Mouse (Mus musculus) R1 (cell line): Measurements from ENCODE around the gene Eps8l1.
"Not testable (repeated sequence)": the region's sequence is repeated elsewhere in the genome, so short reads cannot be mapped to it uniquely, and the experiment has no call there.

Source experiments
- DNase-seq: peaks from one replicate; pipeline ENCODE4 v3.0.0-alpha.2; 2018; ENCODE audit warnings: low read depth, low spot score

Gene Eps8l1

DNA sequence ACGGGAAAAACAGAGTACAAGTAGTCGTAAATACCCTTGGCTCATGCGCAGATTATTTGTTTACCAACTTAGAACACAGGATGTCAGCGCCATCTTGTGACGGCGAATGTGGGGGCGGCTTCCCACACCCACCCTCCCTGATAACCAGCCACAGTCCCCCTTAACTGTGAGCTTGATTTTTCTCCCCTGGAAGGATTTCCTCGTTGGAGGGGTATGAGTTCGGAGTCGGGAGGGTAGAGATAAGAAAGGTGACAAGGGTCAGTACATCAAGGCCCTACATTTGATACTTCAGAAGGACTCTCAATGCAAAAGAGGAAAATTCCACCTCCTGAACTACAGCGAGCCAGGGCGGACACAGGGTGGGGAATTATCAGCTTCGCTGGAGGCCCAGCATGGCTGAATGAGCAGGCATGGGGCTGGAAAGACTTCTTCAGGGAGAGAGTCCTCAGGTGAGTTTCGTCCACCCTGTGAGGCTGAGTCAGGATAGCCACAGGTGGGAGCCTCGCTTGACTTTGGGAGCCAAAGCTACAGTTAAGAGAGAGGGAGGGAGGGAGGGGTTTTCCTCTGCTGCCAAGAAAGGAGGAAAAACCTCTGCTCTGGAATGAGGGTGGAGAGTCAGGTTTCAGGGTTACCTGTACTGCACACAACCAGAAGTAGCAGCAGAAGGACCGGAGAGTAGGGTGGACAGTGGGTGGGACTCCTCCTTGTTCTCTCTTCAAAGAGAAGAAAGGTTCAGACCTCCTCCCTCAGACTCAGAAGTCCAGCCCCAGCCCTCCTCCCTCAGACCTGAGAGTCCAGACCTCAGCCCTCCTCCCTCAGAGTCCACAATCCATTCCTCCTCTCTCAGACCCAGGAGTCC, at the start of gene Eps8l1:
Gene Eps8l1 (plus strand): TSS at position 99 of the 859 bp plus-strand sequence.
- DNase-seq, result no peak

DNA sequence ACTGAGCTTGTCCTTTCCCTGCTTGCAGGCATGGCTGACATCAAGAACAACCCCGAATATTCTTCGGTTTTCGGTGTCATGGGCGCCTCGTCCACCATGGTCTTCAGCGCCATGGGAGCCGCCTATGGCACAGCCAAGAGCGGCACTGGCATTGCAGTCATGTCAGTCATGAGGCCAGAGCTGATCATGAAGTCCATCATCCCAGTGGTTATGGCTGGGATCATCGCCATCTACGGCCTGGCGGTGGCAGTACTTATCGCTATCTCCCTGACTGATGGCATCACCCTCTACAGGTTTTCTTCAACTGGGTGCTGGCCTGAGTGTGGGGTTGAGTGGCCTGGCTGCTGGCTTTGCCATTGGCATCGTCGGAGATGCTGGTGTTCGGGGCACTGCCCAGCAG, 48.1 kb upstream of the Eps8l1 start:
- DNase-seq, result not testable (repeated sequence)

DNA sequence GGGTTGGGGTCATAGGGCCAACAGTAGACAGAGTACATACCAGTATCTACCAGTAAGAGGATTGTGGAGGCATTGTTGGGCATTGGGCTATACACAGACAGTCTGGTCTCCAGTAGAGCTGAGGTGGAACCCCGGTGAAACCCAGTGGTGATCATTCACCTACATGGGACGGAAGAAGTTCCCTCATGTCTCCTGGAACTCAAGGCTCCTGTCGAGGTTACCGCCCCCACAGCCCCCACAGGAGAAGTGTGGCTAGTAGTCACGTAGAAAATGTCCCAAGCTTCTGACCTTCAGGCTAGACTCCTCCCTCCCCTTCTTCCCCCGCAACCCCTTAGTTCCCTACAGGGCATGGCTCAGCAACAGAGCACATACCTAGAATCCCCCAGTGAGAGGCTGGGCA, 40.8 kb upstream of the Eps8l1 start:
- DNase-seq, result no peak

DNA sequence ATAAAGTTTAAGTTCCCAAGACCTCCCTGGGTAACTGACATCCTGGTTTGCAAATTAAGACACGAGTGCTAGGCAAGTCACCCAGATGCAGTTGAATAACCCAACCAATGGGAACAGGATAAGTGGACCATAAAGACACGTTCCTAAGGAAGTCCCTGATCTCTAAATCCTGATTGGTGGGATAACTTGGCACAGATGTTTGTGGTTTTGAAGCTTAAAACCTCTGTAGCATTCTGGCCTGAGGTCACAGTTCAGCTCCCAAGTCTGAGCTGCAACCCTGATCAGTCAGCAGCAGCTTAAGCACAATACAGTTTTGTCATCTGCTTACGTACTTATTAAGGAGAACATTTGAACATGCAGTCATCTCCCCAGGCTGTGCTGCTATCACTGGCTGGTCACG, 40.2 kb upstream of the Eps8l1 start:
- no peak for DNase-seq

DNA sequence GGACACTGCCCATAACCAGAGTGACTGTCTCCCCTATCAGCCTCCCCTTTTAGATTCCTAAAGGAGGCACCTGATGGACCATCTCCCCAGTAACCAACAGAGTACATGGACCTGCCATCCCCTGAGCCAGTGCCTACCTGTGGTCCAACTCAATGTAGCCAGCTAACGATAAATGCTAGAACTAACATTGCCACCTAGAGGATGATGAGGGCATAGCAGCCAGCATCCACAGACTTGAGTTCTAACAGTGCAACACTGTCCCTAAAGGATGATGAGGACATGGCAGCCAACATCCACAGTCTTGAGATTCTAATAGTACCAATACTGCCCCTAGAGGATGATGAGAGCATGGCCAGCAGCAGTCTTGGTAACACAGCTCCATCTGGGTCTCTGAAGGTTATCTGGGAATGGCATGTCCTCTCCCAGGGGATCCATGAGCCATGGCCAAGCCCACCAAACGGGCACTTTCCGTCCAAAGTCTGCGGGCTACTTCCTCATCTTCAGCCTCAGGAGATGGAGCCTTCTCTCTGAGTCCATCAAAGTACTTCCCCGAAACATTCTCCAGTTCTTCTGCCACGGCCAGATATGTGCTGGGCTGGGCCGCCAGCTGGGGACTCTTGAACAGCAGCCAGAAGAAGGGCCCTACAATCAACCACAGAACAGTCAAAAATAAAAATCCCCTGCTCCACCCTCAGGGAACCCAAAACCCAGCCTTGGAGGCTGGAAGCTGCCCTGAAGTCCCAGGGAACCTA, 33.1 kb upstream of the Eps8l1 start:
- DNase-seq, result peak; percentile 97

DNA sequence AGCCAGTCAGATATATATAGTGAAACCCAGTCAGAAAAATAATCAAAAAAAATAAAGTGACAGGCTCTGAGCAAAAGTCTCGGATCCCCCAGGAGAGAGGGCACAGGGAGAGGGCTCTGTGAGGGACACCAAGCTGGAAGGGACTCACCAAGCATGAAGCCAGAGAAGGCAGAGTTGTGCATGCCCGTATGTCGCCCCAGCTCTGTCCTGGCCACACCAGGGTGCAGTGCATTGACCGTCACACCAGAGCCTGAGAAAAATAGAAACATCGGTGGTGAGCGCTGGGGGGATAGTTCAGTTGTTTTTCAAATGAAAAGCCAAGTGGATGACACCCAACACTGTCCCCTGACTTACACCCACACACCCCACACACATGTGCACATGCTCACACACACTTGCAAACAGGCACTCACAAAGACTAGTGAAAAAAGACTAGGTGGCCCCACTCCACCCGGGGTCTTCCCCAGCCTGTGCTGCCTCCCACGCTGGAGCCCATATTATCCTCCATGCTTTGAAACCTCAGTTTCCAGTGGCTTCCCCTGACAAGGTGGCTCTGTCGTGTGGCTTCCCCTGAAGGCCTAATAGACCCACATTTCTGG, 30.1 kb upstream of the Eps8l1 start:
- no peak for DNase-seq

DNA sequence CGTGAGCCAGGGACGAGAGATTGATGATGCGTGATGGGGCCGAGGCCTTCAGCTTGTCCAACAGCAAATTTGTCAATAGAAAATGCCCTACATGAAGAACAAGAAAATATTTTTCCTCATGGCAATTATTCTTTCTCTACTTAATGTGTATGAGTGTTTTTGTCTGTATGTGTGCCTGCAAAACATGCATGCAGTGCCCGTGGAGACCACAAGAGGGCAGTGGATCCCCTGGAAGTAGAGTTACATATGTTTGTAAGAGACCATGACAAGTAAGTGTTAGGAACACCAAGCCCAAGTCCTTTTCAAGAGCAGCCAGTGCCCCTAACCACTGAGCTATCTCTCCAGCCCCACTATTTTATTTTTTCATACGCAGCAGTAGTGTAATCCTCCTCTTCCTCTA, 28.9 kb upstream of the Eps8l1 start:
- peak; percentile 83 for DNase-seq

DNA sequence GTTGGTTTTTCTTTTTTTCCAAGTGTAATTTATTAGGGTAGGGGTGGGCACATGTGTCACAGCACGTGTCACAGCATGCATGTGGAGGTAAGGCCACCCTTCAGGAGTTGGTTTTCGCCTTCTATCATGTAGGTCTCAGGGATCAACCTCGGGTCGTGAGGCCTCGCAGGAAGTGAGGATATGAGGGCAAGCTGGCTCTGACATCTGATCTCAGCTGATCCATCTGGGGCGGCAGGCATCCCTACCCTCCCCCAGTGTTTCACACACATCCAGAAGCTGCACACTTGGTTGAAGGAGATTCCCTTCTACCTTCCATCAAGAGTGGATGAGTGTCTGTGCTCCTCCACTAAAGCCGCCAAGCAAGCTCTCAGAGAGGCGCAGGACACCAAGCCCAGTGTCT, 28.4 kb upstream of the Eps8l1 start:
- no peak for DNase-seq

DNA sequence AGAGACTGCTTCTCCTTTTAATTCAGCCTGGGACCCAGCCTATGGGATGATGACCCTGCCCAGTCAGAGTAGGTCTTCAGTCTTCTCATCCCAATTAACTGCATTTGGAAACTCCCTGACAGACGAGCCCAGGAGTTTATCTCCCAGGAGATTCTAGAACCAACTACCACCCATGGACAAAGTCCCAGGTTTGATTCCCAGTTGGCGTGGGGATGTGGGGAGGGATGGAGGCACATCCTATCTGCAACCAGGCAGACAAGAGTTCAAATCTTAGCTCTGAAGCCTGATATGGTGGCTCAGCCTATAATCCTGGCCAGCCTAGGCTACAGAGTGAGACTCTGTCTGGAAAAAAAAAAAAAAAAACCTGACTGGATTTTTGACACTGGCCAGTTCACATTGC, 22.8 kb upstream of the Eps8l1 start:
- DNase-seq, result no peak

DNA sequence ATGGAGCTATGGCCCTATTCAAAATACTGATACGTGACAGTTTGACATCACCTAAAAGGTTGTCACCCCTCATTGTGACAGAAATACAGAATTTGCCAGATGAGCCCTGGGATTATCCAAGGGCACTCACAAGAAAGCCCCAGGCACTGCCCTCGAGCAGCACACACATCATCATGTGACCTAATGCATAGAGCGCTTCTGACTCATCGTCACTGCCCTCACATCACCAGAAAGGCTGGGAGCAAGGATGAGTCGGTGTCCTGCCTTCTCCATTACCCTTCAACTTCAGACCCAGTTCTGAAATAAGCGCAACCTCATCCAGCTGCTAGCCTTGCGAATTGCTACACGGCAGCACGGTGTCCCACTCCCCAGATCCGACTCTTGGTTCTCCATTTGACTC, 19.9 kb upstream of the Eps8l1 start:
- DNase-seq, result no peak

DNA sequence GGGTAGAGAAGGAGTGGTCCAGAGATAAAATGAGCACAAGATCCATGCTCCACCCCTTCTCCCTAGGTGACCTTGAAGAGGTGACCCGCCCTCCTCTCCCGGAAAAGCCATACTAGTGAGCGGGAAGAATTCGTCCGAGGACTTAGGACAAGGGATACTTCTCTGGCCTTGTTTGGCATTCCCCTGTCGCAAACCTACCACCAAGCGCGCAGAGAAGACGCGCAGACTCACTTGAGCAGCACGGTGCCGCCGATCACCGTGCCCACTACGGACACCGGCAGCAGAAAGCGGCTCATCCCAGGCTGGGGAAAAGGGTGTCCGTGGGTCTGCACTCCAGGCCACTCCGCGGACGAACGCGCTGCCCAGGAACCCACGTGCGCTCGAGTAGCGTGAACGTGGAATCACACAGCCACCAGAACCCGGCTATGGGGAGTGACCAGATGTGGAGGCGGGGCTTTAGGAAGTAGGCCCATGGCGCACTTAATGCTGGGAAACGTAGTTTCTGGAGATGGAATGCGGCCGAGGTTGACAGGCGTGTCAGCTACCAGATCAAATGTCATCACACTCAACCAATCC, 15.2 kb upstream of the Eps8l1 start, which contains the start of gene Rdh13:
Gene Rdh13 (minus strand): TSS at position 434 of the 576 bp plus-strand sequence.
- peak; percentile 97 for DNase-seq

DNA sequence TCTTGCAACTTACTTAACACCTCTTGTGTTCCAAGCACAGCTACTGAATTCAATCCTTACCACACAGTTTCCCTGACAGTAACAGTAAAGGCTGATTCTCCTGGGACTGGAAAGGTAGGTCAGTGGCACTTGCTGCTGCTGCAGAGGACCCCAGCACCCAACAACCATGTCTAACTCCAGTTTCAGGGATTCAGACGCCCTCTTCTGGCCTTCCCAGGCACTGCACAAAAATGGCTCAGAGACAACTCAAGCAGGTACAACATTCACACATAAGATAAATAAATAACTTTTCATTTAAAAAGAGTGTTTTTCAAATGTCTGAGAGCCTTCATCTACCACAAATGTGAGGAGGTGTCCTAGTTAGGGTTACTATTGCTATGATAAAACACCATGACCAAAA, 13.3 kb upstream of the Eps8l1 start:
- peak; percentile 71 for DNase-seq

DNA sequence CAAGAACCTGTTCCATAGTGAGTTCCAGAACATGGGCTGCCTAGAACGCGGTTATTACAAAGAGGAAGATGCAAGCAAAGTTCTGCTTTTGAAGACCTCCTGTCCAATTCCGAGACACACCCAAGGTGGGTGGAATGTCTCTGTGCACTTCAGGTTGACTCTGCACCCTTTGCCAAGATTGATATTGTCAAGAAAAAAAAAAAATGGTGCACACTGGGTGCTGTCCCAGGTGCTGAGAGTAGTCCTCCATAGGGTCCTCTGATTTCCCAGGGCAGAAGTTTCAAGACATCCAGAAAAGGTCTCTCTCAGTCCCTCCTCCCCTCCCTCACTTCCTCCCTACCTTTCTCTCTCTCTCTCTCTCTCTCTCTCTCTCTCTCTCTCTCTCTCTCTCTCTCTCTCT, 12.0 kb upstream of the Eps8l1 start:
- DNase-seq, result peak; percentile 31

DNA sequence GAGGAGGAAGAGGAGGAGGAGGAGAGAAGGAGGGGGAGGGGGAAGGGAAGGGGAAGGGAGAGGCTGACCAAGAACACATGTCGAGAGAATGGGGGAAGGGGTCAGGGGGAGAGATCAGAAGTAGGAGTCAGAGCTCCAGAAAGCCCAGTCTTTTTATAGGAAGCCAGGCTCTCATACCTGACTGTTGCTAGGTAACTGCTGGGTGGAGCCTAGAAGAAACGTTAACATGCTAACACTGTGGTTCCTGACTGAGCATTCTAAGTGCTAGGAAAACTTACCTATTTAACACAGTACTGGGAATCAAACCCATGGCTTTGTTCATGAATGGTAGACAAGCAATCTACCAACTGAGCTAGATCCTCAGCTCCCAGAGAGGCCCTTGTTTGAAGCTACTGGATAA, 11.3 kb upstream of the Eps8l1 start:
- peak; percentile 46 for DNase-seq

DNA sequence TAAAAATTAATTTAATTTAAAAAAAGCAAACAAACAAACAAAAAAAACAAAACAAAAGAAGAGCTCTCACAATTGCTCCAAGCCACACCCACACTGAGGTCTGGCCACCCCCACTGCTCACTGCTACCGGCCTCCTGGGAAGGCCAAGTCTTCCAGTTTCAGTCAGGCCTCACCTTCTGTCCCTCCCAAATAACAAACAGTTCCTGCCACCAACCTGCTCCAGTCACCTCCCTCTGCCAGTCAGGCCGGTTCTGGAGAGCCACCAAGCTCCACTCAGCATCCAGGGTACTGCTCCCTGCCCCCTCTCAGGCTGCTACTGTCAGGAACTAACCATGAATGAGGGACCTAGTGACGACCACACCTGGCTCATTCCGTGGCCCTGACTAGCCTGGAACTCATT, 7.8 kb upstream of the Eps8l1 start:
- DNase-seq, result peak; percentile 31

DNA sequence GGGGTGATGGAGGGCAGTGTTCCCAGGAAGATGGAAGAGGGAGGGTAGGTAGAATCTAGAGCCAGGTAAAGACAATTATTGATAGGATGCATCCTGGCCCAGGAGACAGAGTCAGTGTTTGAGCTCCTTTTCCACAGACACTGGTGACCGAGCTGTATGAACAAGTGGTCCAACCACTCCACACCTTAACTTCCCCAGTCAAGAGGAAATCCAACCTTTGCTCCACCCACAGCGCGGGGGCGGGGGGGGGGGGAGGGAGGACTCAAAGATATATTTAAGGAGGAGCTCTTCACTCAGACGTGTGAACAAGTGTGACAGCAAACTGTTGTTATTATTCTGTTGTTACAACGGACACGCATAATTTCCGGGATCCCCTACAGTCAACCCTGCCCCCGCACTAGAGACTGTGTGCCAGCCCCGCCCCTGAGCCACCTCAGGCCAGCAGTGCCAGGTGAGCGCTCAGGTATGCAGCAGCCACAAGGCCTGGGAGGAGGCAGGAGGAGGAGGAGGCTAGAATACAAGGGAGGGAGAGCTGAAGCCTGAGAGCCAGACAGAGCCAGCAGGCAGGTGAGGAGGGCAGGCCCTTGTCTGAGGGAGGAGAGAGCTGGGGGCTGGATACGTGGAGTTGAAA, 3.8 kb downstream of the Eps8l1 start:
- DNase-seq, result no peak

DNA sequence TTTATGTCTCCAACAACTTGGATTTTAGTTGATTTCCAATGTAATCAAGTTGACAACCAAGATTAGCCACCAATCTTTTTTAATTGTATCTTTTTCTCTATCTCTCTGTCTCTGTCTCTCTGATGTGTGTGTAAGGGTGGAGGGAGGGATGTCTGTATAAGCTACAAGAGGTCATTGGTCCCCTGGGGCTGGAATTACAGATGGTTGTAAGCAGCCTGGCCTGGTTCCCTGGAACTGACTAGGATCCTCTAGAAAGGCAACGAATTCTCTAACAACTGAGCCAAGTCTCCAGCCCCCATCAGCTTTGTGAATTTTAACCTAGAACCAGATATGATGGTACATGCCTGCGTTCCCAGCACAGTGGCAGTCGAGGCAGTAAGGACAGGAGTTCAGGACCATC, 7.3 kb downstream of the Eps8l1 start:
- no peak for DNase-seq

DNA sequence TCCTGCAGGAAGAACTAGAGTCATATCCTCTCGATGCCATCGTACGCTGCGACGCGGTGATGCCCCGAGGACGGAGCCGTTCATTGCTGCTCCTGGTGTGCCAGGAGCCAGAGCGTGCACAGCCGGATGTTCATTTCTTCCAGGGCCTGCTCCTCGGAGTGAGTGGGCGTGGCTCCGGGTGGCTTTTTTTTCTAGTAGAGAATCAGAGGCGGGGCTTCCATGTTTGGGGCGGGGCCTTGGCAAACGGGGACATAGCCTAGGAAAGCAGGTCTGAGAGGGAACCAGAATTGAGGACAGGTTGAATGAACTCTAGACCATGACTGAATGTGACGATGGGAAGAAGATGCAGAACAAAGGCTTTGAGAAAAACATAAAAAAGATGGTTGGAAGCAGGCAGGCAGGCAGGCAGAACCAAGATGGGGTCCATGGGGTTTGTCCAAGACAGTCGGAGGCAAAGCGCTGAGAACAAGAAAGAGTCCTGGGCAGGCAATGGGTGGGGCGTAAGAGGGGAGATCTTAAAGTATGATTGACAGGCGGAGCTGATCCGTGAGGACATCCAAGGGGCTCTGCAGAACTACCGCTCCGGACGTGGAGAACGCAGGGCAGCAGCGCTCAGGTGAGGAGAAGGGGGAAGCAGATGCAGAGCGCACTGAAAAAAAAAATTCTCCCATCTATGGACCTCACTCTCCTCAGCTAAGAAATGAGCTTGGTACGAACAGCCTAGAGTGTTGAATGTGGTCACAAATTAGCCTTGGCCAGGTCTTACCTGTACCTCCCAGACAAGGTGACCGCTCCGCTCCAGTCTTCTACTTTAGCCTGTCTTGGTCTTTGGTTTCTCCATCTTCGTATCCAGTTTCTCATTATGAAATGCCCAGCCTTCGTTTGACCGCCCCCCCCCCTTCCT, 10.1 kb downstream of the Eps8l1 start:
- DNase-seq, result peak; percentile 89

DNA sequence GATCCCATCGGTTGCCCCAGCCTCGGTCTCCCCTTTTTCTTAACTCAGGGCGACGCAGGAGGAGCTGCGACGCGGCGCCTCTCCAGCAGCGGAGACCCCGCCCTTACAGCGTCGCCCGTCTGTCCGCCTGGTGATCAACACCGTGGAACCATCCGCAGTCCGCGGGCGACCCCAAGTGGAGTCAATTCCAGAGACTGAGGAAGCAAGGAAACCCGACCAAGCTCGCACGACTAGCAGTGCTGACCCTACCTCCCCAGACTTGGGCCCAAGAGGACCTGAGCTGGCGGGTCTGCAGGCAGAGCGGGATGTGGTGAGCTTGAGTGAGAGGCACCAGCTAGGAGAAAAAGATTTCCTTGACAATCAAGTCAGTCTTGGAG, 10.7 kb downstream of the Eps8l1 start:
- DNase-seq, result peak; percentile 85

DNA sequence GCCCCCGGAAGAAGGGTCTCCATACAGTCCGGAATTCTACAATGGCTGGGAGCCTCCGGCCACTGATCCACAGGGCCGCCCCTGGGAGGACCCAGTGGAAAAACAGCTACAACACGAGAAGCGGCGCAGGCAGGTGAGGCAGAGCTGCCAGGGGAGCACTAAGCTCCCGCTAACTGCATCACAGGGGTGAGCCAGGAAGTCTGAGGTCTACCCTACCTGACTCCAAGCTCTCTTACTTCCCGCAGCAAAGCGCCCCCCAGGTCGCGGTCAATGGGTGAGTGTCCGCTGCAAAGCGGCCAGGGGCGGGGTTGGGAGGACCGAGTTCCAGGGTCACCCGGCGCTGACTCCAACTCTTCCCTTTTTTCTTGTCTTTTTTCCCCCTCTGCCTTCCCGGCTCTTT, 13.5 kb downstream of the Eps8l1 start:
- DNase-seq, result no peak
